ENCODE assay signal across 12 mouse cellular contexts in the genomic region with DNA sequence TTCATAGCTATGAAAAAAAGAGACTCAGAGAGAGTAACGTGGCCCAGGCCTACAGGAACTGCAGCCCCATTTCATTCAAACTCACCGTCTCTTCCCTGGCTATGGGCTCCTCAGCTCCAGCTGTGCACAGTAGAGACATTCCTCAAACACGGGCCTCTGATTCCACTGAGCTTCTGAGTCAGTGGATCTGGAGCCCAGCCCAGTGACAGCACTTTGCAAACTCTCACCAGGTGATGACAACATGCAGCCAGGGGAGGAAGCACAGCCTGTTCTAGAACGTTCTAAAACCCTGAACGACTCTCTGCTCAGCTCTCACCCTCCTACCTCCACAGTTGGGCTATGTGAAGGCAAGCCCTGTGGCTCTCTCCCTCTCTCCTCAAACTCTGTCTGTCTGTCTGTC. TPM values are rescaled to one million over a fixed set of nuclear protein-coding genes. Genes with fewer than 3 reads are reported as not detected.
A peak's percentile ranks its signal among the peaks of the same experiment; 100 is the strongest.
DNase-seq lines count a peak whose midpoint lies in the region; ATAC-seq lines count a peak whose summit lies in the region.
"Had no signal": no experiment of that assay in that cellular context is flagged by ENCODE, and none has a peak within 500 bp of the region (broad histone marks: within the 10 kb centered on the region; RNA-seq: fewer than 3 reads in every experiment).

No protein-coding gene starts in this region.

- H3K4me3 ChIP-seq in limb, embryonic 13.5 days, result no peak overlapping the region
- no peak overlapping the region for H3K4me3 ChIP-seq in limb, embryonic 10.5 days
- no peak overlapping the region for H3K4me3 ChIP-seq in heart, embryonic 16.5 days (ENCODE audit: low read length)
- no peak overlapping the region for H3K4me3 ChIP-seq in hindbrain, embryonic 14.5 days (replicated peaks; ENCODE audit: low read length)
- H3K4me3 ChIP-seq: forebrain, embryonic 12.5 days had no signal

- 50% methylated on average over 5 of the region's 5 CpGs for WGBS in limb, embryonic 13.5 days
- 75% methylated on average over 5 of the region's 5 CpGs for WGBS in limb, embryonic 10.5 days
- 31% methylated on average over 5 of the region's 5 CpGs for WGBS in heart, embryonic 16.5 days
- 58% methylated on average over 5 of the region's 5 CpGs for WGBS in hindbrain, embryonic 14.5 days

- H3K9ac ChIP-seq in limb, embryonic 13.5 days, result no peak overlapping the region
- H3K9ac ChIP-seq in heart, embryonic 16.5 days (ENCODE audit: low read length), result no peak overlapping the region
- no peak overlapping the region for H3K9ac ChIP-seq in hindbrain, embryonic 14.5 days
- H3K9ac ChIP-seq: forebrain, embryonic 12.5 days had no signal

- DNase-seq in limb, embryonic 10.5 days (ENCODE audit: low spot score), result no peak
- peak; percentile 67 for DNase-seq in adrenal gland, postnatal 14 days
- DNase-seq in right cerebral cortex, postnatal 25 days, result peak; percentile 48
- no peak for DNase-seq in layer of hippocampus, postnatal 14 days (ENCODE audit: low spot score in 2 of 2)
- DNase-seq in hindbrain, embryonic 14.5 days (ENCODE audit: low spot score), result no peak
- DNase-seq: cerebellum, adult 18-20 months; liver had no signal

- H3K9me3 ChIP-seq in limb, embryonic 13.5 days, result peaks cover 2% of the 10 kb centered on the region; the same call in 1 of the 2 replicates
- no peaks in the 10 kb centered on the region for H3K9me3 ChIP-seq in limb, embryonic 10.5 days (replicated peaks)
- H3K9me3 ChIP-seq in heart, embryonic 16.5 days (replicated peaks; ENCODE audit: control insufficient read depth, low read length), result no peaks in the 10 kb centered on the region; the same call in 1 of the 2 replicates
- H3K9me3 ChIP-seq in hindbrain, embryonic 14.5 days (ENCODE audit: control insufficient read depth, low read length), result no peaks in the 10 kb centered on the region
- H3K9me3 ChIP-seq: forebrain, embryonic 12.5 days had no signal

- H3K4me1 ChIP-seq in limb, embryonic 13.5 days, result peaks cover 18% of the 10 kb centered on the region
- H3K4me1 ChIP-seq in limb, embryonic 10.5 days, result peaks cover 17% of the 10 kb centered on the region
- H3K4me1 ChIP-seq in heart, embryonic 16.5 days (ENCODE audit: control insufficient read depth, insufficient read depth, low read length), result no peaks in the 10 kb centered on the region; the same call in 1 of the 2 replicates
- H3K4me1 ChIP-seq in hindbrain, embryonic 14.5 days (replicated peaks; ENCODE audit: control insufficient read depth, insufficient read depth, low read length), result peaks cover 8% of the 10 kb centered on the region; the same call in 1 of the 2 replicates

- no peaks in the 10 kb centered on the region for H3K36me3 ChIP-seq in limb, embryonic 13.5 days
- H3K36me3 ChIP-seq in limb, embryonic 10.5 days, result no peaks in the 10 kb centered on the region
- H3K36me3 ChIP-seq in heart, embryonic 16.5 days (ENCODE audit: control insufficient read depth, insufficient read depth), result no peaks in the 10 kb centered on the region
- no peaks in the 10 kb centered on the region for H3K36me3 ChIP-seq in hindbrain, embryonic 14.5 days (replicated peaks; ENCODE audit: control insufficient read depth, insufficient read depth)
- H3K36me3 ChIP-seq: forebrain, embryonic 12.5 days had no signal

- peak; percentile 62; the same call in 1 of the 2 replicates for ATAC-seq in limb, embryonic 13.5 days (ENCODE audit: low FRiP score, low read depth)
- ATAC-seq in heart, embryonic 16.5 days (replicated peaks; ENCODE audit: extremely low read depth, insufficient read depth, low FRiP score), result peak; percentile 67; the same call in 1 of the 2 replicates
- no peak for ATAC-seq in megakaryocyte-erythroid progenitor cell, adult 5-6 weeks (replicated peaks; ENCODE audit: low FRiP score, low TSS enrichment, poor library complexity, severe bottlenecking)
- ATAC-seq in hindbrain, embryonic 14.5 days (ENCODE audit: low FRiP score), result no peak
- ATAC-seq: hindbrain, postnatal 0 days had no signal

- H3K4me2 ChIP-seq in limb, embryonic 13.5 days (replicated peaks), result no peak overlapping the region
- H3K4me2 ChIP-seq in heart, embryonic 16.5 days (ENCODE audit: low read depth, low read length), result no peak overlapping the region
- no peak overlapping the region for H3K4me2 ChIP-seq in hindbrain, embryonic 14.5 days (replicated peaks)
- H3K4me2 ChIP-seq: forebrain, embryonic 12.5 days had no signal

- no peaks in the 10 kb centered on the region for H3K27me3 ChIP-seq in limb, embryonic 13.5 days
- H3K27me3 ChIP-seq in limb, embryonic 10.5 days (ENCODE audit: low read depth, poor library complexity, severe bottlenecking), result no peaks in the 10 kb centered on the region
- H3K27me3 ChIP-seq in heart, embryonic 16.5 days (ENCODE audit: control insufficient read depth, insufficient read depth, low read length), result no peaks in the 10 kb centered on the region
- no peaks in the 10 kb centered on the region for H3K27me3 ChIP-seq in hindbrain, embryonic 14.5 days (ENCODE audit: control insufficient read depth, insufficient read depth, low read length)
- H3K27me3 ChIP-seq: forebrain, embryonic 12.5 days had no signal

- no peak overlapping the region for H3K27ac ChIP-seq in limb, embryonic 13.5 days
- no peak overlapping the region for H3K27ac ChIP-seq in limb, embryonic 10.5 days
- no peak overlapping the region for H3K27ac ChIP-seq in heart, embryonic 16.5 days (ENCODE audit: low read length)
- no peak overlapping the region for H3K27ac ChIP-seq in hindbrain, embryonic 14.5 days
- H3K27ac ChIP-seq: forebrain, embryonic 12.5 days; hindbrain, postnatal 0 days had no signal

RNA-seq across cellular contexts. Expression of a gene that starts 1.6 kb away (rescaled TPM):
- 0.60 and 0.70 TPM in 2 replicates for polyA plus RNA-seq in limb, embryonic 13.5 days (2015; fragmentation: Nextera tagmentation; extraction: Ambion mirVana)
- not detected in 2 replicates for polyA plus RNA-seq in limb, embryonic 10.5 days (2016; fragmentation: Nextera tagmentation; extraction: Ambion mirVana)
- total RNA-seq in adrenal gland, postnatal 14 days (2021), result 0.86 and 2.4 TPM in 2 replicates
- polyA plus RNA-seq in heart, embryonic 16.5 days (2015; fragmentation: Nextera tagmentation; extraction: Ambion mirVana), result 0.07 TPM in 1 of 2 replicates, not detected in the other
- not detected for total RNA-seq in layer of hippocampus, postnatal 14 days (2021)
- 1.8 TPM in 1 of 2 replicates, not detected in the other for total RNA-seq in megakaryocyte-erythroid progenitor cell, adult 5-6 weeks (2014; fragmentation: Nextera tagmentation)
- 0.08 and 0.09 TPM in 2 replicates for total RNA-seq in megakaryocyte-erythroid progenitor cell, adult 5-6 weeks (2017)
- 0.17 and 0.25 TPM in 2 replicates for polyA plus RNA-seq in hindbrain, embryonic 14.5 days (2014; fragmentation: Nextera tagmentation; extraction: Ambion mirVana)

RNA-seq across cellular contexts. Expression of a gene that starts 11.8 kb away (rescaled TPM):
- polyA plus RNA-seq in limb, embryonic 13.5 days (2015; fragmentation: Nextera tagmentation; extraction: Ambion mirVana), result 0.06 TPM in 1 of 2 replicates, not detected in the other
- polyA plus RNA-seq in limb, embryonic 10.5 days (2016; fragmentation: Nextera tagmentation; extraction: Ambion mirVana), result not detected in 2 replicates
- total RNA-seq in adrenal gland, postnatal 14 days (2021), result 0.60 and 0.85 TPM in 2 replicates
- not detected in 2 replicates for polyA plus RNA-seq in heart, embryonic 16.5 days (2015; fragmentation: Nextera tagmentation; extraction: Ambion mirVana)
- under 1 TPM; 0.14 TPM for total RNA-seq in layer of hippocampus, postnatal 14 days (2021)
- 0.42 TPM in 1 of 2 replicates, not detected in the other for total RNA-seq in megakaryocyte-erythroid progenitor cell, adult 5-6 weeks (2014; fragmentation: Nextera tagmentation)
- not detected in 2 replicates for total RNA-seq in megakaryocyte-erythroid progenitor cell, adult 5-6 weeks (2017)
- polyA plus RNA-seq in hindbrain, embryonic 14.5 days (2014; fragmentation: Nextera tagmentation; extraction: Ambion mirVana), result 0.05 and 0.12 TPM in 2 replicates
- polyA plus RNA-seq: forebrain, embryonic 12.5 days had no signal

Comparison
In these comparisons a context has a peak if more than half of its experiments do, and no peak if none do; other contexts are left out.
1. ATAC-seq: peak in limb, embryonic 13.5 days (single experiment) and heart, embryonic 16.5 days (single experiment); none in megakaryocyte-erythroid progenitor cell, adult 5-6 weeks (single experiment) and hindbrain, embryonic 14.5 days (single experiment).
2. DNase-seq: peak in adrenal gland, postnatal 14 days (single experiment) and right cerebral cortex, postnatal 25 days (single experiment); none in limb, embryonic 10.5 days (single experiment), layer of hippocampus, postnatal 14 days (0 of 2) and hindbrain, embryonic 14.5 days (single experiment).